Mouse (Mus musculus) neutrophil, adult 59 days (primary cell): ENCODE data around the gene Gm4297. TPM values are rescaled to one million over a fixed set of nuclear protein-coding genes. Genes with fewer than 3 reads are reported as not detected.

Source experiments
- total RNA-seq, 2 experiments: library from RNA; stranded (reverse); gene quantifications; 1 replicate in 1 of 2; 2 replicates in 1 of 2; pipeline ENCODE4 v1.2.4; 2023

Gm4297 gene
- not detected for total RNA-seq

GRCm38 (mm10) chrX:24574795-24575194, at the start of gene Gm4297:
Gm4297 (minus strand) TSS chrX:24574895.

Other genes with a start within 250 kb of the Gm4297 start
- gene Gm5934, start 74.1 kb downstream of the Gm4297 start, total RNA-seq = not detected
- gene Gm5935, start 200.3 kb upstream of the Gm4297 start, total RNA-seq = not detected